Comparison of ENCODE assay signal across 15 mouse cellular contexts in genomic region chr17:88297520-88297919, GRCm38 (mm10).
DNase-seq lines count a peak whose midpoint lies in the region; ATAC-seq lines count a peak whose summit lies in the region.
"Had no signal": no experiment of that assay in that cellular context is flagged by ENCODE, and none has a peak within 500 bp of the region (broad histone marks: within the 10 kb centered on the region; RNA-seq: fewer than 3 reads in every experiment).

No protein-coding gene starts in this region.

- no peak overlapping the region for H3K27ac ChIP-seq in kidney, embryonic 14.5 days (ENCODE audit: low read depth, low read length)
- H3K27ac ChIP-seq: embryonic facial prominence, embryonic 12.5 days; forebrain, embryonic 10.5 days; intestine, embryonic 15.5 days; limb, embryonic 12.5 days; midbrain, embryonic 15.5 days; neural tube, embryonic 13.5 days had no signal

- no peak overlapping the region for H3K4me3 ChIP-seq in kidney, embryonic 14.5 days (ENCODE audit: low read length)
- H3K4me3 ChIP-seq: embryonic facial prominence, embryonic 12.5 days; forebrain, embryonic 10.5 days; intestine, embryonic 15.5 days; limb, embryonic 12.5 days; midbrain, embryonic 15.5 days; neural tube, embryonic 13.5 days had no signal

- intact Hi-C loops in gastrocnemius, postnatal 14 days (cut with DNase I; ENCODE audit: low total_unique reads) = no loop called here

- DNase-seq in gastrocnemius, adult 18-20 months (ENCODE audit: low spot score) = peak; percentile 13
- no peak for DNase-seq in gastrocnemius, postnatal 14 days
- DNase-seq in kidney, adult 18-20 months = peak; percentile 32
- DNase-seq in adipocyte (ENCODE audit: low spot score) = peak; percentile 93
- peak; percentile 22 to 66 for DNase-seq in kidney, postnatal 25 days
- no peak for DNase-seq in thymus, postnatal 14 days
- DNase-seq: cerebellum, postnatal 14 days had no signal

- no peak for ATAC-seq in kidney, embryonic 14.5 days (ENCODE audit: low FRiP score, low TSS enrichment)
- ATAC-seq in cerebellum, adult (ENCODE audit: insufficient number of reproducible peaks, low FRiP score, low TSS enrichment) = no peak
- ATAC-seq: intestine, embryonic 15.5 days; midbrain, embryonic 15.5 days had no signal

- no peaks in the 10 kb centered on the region for H3K36me3 ChIP-seq in kidney, embryonic 14.5 days (ENCODE audit: control insufficient read depth, insufficient read depth, low read length)
- H3K36me3 ChIP-seq: embryonic facial prominence, embryonic 12.5 days; forebrain, embryonic 10.5 days; intestine, embryonic 15.5 days; limb, embryonic 12.5 days; midbrain, embryonic 15.5 days; neural tube, embryonic 13.5 days had no signal

- 42% methylated on average over 4 of the region's 4 CpGs for WGBS in kidney, embryonic 14.5 days

- H3K9me3 ChIP-seq in kidney, embryonic 14.5 days (ENCODE audit: control insufficient read depth, low read length) = no peaks in the 10 kb centered on the region
- H3K9me3 ChIP-seq: embryonic facial prominence, embryonic 12.5 days; forebrain, embryonic 10.5 days; intestine, embryonic 15.5 days; limb, embryonic 12.5 days; midbrain, embryonic 15.5 days; neural tube, embryonic 13.5 days had no signal

- H3K27me3 ChIP-seq in kidney, embryonic 14.5 days (ENCODE audit: control insufficient read depth, insufficient read depth, low read length) = no peaks in the 10 kb centered on the region
- H3K27me3 ChIP-seq: embryonic facial prominence, embryonic 12.5 days; intestine, embryonic 15.5 days; limb, embryonic 12.5 days; midbrain, embryonic 15.5 days; neural tube, embryonic 13.5 days had no signal

- H3K4me1 ChIP-seq in kidney, embryonic 14.5 days (ENCODE audit: control insufficient read depth, insufficient read depth, low read length) = no peaks in the 10 kb centered on the region
- H3K4me1 ChIP-seq: embryonic facial prominence, embryonic 12.5 days; forebrain, embryonic 10.5 days; intestine, embryonic 15.5 days; limb, embryonic 12.5 days; midbrain, embryonic 15.5 days; neural tube, embryonic 13.5 days had no signal

- H3K9ac ChIP-seq in kidney, embryonic 14.5 days (ENCODE audit: low read depth, low read length) = no peak overlapping the region
- H3K9ac ChIP-seq: embryonic facial prominence, embryonic 12.5 days; intestine, embryonic 15.5 days; limb, embryonic 12.5 days; midbrain, embryonic 15.5 days; neural tube, embryonic 13.5 days had no signal

- H3K4me2 ChIP-seq in kidney, embryonic 14.5 days (replicated peaks; ENCODE audit: low read depth, low read length) = no peak overlapping the region
- H3K4me2 ChIP-seq: embryonic facial prominence, embryonic 12.5 days; intestine, embryonic 15.5 days; limb, embryonic 12.5 days; midbrain, embryonic 15.5 days; neural tube, embryonic 13.5 days had no signal

Comparison
In these comparisons a context has a peak if more than half of its experiments do, and no peak if none do; other contexts are left out.
1. DNase-seq: peak in gastrocnemius, adult 18-20 months (single experiment), kidney, adult 18-20 months (single experiment), adipocyte (single experiment) and kidney, postnatal 25 days (2 of 2); none in gastrocnemius, postnatal 14 days (single experiment) and thymus, postnatal 14 days (single experiment).